Mouse (Mus musculus) layer of hippocampus, adult 18-20 months (tissue): ENCODE data around the gene Hist1h2bc. TPM values are rescaled to one million over a fixed set of nuclear protein-coding genes. Genes with fewer than 3 reads are reported as not detected.
"Not testable (repeated sequence)": the region's sequence is repeated elsewhere in the genome, so short reads cannot be mapped to it uniquely, and the experiment has no call there.

Source experiments
- DNase-seq, 2 experiments: peaks; one replicate each; pipeline ENCODE4 v3.0.0; 2022; ENCODE audit warnings: low spot score in 2 of 2
- total RNA-seq, 2 experiments: library from RNA; stranded (reverse); gene quantifications; 2 replicates each; pipeline ENCODE4 v1.2.3; 2021

The Hist1h2bc gene
- total RNA-seq, 2 experiments from 2014 or later = 53.5 to 63.1 TPM

DNA sequence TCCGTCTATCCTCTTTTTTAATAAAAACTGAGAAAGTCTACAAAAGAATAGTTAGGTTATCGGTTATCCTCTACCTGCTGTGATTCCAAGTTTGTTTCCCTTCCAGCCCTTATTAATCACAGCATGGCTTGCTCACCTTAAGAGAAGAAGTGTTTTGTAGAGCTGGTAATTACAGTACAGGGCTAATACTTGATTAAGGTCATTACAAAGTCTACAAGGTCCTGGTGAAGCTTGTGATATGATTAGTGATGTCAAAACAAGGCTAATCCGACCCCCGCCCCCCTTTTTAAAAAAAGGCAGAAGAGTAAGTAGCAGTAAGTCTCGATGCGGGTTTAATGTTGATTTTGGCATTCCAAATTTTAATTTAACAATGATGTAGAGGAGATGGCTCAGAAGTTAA is 15.0 kb downstream of the Hist1h2bc start:
- DNase-seq = no peak

DNA sequence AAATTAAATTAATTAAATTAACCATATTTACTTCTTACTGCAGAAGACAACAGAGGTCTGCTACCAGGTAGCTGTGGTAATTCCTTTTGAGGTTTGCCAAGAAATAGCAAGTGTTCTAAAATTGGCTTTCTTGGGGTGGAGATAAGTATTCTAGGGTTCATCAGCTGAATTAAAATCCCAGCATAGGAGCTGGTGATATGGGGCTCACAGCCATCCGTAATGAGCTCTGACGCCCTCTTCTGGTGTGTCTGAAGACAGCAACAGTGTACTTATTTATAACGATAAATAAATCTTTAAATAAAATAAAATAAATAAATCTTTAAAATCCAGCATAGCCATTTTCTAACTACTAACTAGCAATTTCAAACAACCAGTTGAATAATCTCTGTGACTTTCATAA is 15.8 kb downstream of the Hist1h2bc start:
- DNase-seq = no peak

DNA sequence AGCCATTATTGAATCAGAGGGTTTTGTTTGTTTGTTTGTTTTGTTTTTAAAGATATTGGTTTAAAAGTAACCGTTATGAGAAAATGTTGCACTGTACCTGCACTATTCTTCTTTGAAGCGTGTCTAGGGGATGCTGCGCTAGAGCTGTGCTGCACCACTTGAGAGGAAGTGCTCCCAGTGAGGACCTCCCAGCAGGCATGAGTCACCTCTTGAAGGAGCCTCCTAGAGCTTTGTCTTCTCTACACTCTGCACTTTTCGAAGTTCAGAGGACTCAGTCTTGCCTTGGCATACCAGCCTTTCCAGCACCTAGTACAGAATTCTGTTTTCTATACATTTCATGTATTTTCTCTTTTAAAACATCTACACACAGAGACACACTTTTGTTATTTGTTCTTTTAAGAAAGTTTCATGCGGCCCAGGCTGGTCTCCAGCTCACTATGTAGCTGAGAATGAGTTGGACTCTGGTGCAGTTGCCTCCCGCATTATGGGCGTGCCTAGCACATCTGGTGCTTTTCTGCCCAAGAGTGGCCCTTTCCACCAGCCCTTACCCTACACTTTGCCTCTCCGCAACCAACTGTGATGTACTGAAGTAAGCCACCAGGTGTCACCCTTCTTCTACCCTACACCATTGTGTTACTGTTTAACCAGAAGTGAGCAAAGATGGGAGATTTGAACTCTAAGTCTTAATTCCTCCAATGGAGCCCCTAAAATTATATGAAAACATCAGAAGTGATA is 17.0 kb downstream of the Hist1h2bc start:
- DNase-seq = peak; percentile 64 to 87

DNA sequence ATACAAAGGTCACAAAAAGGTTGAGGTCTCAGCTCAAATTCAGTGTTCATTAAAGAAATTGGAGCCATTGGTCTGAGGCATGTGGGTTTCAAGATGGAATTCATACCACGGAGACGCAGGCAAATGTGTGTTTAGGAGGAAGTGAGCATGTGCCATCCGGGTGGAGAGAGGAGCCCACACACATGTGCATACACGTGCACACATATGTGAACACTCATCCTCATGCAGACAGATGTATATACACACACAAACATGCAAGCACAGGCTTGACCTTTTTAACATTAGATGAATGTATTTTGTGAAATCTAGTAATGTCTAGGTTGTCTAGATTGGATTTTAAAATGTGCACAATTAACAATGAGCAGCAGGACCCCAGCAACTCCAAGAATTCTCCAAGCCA is 18.2 kb downstream of the Hist1h2bc start:
- no peak for DNase-seq

DNA sequence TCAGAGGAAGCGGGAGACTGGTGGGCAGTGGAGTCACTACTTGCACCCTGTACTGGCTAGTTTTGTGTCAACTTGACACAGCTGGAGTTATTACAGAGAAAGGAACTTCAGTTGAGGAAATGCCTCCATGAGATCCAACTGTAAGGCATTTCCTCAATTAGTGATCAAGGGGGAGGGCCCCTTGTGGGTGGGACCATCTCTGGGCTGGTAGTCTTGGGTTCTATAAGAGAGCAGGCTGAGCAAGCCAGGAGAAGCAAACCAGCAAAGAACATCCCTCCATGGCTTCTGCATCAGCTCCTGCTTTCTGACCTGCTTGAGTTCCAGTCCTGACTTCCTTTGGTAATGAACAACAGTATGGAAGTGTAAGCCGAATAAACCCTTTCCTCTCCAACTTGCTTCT is 18.8 kb downstream of the Hist1h2bc start:
- DNase-seq = not testable (repeated sequence)

DNA sequence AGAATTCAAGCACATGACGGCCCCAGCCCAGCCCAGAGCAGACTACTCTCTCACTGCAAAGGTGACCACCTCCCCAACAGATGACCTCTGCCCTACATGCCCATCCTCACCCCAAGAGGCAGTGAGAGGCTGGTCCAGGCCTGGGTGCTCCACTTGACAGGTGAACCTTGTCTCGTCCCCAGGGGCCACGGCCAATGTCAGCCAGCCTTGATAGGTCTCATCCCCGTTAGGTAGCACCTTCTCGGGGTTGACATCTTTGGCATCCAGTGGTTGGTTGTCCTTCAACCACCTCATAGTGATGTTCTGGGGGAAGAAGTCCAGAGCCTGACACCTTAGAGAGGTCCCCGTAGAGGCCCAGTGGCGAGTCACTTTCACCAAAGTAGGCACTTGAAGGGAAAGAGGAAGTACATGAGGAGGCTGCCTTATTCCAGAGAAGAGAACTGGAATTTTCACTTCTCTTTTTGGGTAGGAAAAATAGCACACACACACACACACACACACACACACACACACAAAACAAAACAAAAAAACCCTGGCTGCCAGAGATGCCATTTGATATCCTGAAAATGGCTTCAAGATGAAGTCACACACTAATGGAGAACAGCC is 21.9 kb downstream of the Hist1h2bc start:
- DNase-seq = no peak

DNA sequence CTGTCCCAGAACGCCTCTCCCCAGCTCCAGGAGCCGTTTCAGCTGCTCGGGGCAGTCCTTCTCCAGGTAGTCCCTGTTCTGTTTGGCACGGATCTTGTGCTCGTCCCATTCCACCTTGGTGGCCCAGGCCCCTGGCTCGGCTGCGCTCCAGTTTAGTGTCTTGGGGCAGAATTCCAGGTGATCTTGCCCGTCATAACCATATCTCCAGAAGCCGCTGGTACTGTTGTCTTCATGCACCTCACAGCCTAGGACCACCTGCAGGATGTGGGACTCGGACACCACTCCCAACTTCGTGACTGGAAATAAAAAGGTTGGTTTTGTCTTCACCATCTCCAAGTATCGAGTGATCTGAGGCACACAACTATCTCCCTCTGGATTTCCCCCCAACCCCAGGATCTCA is 22.8 kb downstream of the Hist1h2bc start:
- no peak for DNase-seq

DNA sequence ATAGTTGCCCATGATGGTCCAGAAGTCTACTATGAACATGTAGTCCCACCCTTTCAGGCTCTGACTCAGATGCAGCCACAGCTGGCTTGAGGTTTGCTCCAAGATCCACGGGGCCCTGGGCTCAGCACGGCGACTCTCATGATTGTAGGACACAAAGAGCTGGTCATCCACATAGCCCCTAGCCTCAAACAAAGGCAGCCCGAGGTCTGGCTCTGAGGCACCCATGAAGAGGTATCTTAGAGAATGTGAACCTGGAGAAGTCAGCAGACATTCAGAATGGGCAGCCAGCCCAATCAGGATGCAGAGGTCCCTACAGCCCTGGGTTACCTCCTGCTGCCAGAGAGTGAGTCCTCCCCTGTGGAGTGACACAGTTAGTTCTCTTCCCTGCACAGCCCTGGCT is 24.0 kb downstream of the Hist1h2bc start:
- DNase-seq = no peak

DNA sequence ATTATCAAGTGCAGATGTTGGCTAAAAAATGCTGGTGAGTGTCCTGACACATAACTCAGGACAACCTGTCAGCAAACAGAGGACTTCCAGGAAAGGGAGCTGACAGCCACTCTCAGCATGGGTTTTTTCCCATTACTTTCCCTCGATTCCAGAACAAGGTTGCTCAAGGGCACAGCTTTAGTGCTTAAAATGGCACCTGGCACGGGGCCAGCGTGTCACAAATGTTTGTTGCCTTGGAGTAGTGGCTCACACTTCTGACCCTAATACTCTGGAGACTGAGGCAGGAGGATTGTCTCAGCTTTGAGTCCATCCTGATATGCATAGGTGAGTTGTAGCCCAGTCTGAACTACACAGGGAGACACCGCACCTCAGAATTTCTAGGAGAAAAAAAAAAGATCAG is 24.7 kb downstream of the Hist1h2bc start:
- DNase-seq = no peak

DNA sequence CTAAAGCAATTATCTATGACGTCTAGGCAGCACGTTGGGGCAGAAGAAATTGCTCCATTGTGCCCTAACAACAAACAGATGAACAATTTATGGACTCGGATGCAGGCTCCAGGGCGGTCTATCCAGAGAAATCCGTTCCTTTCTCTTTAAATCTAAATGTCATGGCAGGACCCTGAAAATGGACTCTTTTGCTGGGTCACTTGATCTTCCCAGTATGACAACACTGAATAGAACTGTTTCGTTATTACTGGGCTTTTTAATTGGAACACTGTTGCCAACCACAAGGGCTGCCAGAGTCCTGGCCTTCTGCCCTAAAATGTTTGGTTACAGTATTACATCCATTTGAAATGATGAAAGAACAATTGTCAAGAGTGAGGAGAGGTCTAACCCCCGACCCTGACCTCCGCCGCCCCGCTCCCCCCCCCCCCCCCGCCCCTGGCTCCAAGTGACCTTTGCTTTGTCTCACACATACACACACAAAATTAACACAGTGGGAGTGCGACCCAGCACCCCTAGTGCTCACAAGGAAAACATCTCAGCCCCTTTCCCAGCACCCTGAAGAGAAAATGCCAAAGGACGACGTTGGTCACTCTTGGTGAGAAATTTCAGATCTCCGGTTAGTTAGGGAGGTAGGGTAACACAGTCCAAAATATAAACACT is 25.8 kb downstream of the Hist1h2bc start:
- no peak for DNase-seq

DNA sequence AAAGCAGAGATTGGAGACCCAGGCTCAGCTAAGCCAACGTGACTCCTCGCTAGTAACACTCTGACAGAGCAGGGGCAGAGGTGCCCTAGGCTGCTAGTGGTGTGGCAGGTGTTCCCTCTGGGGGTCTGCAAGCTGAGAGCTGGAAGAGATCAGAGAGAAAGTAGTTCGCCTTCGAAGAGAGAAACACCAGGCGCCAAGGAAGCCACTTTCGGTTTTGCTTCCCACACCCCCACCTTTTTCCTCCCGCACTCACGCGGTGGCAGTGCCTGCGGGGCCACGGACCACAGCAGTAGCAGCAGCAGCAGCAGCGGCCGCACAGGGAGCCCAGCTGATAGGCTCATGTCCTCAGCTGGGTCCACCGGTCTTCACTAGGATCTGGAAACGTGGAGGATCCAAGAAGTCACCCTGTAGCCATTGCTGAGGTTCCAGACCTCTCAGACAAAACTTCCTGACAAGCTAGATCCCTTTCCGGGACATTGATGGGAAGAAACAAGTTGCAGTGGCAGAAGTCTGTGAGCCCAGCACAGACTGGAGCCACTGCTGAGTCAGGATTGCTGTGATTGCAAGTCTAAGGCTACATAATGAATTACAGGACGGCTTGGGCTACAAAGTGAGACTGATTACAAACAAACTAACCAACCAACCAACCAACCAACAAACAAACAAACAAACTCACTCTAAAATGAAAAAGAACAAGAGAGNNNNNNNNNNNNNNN is 26.5 kb downstream of the Hist1h2bc start, which contains the start of gene Hfe:
Gene Hfe (minus strand): TSS at position 481 of the 716 bp plus-strand sequence.
- DNase-seq = no peak

DNA sequence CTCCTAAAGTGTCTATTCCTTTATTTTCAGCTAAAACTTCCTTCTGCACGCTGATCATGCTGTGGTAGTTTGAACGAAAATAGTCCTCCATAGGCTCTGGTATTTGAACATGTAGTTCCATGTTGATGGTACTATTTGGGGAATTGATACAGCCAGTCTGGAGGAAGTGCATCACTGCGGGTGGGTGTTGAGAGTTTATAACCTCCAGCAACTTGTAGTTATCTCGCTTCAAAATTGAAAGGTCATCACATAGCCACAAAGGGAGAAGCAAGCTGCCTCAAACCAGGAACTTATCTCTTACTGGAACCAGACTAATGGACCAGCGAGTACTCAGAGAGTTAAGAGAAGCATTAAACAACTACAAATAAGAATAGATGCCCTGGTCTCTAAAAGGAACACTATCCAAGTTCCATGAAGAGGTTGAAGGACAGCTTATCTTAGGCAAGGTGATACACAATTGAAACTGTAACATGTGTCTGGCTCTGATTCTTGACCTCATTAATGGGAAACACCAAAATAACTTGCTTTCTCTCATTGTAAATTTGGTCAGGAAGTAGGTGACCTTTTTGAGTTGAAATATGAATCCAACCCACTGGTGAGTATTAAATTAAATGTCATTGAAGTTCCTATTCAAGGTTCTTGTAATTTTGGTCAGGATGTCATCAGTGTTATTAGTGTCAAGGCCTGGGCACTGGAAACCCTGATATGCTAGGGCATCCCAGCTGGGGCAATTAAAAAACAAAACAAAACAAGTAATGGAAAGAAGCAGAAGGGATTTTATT is 32.5 kb downstream of the Hist1h2bc start:
- no peak for DNase-seq

DNA sequence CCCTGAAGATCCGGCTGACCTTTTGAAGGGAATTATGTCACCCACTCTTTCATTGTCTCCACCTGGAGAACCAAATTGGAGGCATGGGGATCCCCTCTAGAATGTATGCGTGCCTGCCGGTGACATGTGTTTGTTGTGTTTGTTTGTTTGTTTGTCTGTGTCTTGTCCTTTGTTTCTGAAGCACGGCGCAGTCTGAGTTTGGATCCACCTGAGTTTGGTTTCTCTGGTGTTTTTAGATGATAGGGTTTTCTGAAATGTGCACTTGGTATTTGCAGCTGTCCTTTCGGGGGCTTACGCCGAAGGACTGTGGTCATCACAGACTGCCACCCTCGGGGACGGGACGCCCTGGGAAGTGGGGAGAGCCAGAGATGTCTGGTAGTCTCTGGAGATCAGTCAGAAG is 33.2 kb downstream of the Hist1h2bc start:
- no peak for DNase-seq

DNA sequence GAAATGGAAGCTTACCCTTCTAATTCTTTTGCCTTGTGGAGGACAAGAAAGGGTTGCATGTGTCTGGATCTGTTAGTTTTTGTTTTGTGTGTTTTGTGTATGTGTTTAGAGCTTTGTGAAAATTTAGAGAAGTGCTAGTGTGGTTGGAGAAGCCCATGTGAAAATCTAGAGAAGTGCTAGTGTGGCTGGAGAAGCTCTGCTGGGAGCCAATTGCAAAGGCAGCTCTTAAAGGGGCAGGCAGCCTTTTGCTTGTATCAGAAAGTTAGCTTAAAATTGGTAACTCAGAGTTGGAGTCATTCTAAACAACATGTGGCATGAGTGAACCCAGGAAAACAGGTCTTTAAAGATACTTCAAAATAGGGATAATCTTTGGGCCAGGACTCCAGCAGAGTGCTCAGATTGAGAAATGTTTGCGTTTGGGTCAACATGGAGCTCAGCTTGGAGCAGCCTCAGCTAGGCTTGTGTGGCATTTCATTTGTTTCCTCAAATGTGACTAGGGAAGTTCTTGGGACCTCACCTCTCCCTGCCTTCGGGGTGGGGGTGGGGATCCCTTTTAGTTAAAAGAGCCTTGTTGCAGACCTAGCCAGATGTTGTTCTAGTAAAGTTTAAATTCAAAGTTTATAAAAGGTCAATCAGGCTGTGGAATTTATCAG is 33.7 kb downstream of the Hist1h2bc start:
- not testable (repeated sequence) for DNase-seq

DNA sequence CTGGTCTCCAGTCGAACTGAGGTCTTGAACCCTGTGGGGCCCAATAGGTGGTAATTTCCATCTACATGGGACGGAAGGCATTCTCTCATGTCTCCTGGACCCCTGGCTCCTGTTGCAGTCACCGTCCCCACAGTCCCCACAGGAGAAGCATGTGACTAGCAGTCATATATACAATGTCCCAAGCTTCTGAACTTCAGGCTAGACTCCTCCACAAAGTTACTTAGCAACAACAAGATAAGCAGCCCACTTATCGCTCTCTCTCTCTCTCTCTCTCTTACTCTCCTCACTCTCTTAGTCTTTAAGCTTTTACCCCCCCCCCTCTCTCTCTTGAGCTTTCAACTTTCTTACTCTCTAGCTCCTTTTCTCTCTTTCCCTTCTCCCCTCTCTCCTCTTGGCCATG is 40.2 kb downstream of the Hist1h2bc start:
- DNase-seq = no peak

DNA sequence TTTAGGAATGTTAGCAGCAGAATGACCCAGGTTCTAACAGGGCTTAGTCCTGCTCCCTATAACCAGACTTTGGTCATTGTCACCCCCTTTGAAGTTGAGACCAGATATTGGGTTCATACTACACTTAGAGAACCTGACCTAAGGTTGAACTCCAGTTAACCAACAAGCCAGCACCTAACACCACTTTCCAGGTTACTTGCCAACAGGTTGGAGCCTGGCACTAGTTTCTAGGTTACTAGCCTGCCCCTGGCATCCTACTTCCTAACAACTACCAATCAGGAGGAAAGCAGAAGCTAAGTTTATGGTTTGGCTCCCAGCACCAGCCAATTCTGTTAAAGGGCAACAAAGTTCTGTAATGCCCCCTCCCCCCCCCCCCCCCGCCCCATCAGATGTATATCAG is 41.2 kb downstream of the Hist1h2bc start:
- no peak for DNase-seq

DNA sequence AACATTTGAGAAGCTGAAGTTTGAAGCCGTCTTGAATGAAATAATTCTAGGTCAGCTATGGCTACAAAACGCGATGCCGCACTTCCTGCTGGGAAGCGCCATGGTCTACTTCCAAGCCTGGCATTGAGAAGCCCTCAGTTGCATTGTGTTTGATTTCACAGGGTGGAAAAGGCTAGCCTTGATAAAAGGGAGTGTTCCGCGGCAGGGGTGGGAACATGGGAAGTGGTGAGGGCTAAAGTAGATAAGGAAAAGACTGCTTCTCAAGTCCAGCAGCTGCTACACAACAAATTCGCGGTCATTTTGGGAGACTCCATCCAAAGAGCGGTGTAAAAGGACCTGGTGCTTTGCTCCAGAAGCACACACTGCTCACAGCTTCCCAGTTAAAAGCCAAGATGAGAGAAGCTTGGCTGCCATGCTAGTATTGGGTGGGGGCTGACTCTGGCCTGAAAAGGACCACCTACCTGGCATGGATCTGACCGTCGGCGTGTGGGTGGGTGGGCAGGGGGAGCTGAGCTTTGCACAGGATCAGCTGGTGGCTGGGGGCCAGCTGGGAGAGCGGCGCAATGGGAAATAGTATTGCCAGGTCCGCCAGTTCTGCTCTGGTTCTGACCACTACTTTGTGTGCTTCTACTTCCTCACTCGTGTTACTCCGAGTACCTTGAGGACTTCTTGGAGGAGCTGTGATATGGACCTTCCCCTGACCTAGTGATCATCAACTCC is 44.6 kb downstream of the Hist1h2bc start:
- DNase-seq = no peak

DNA sequence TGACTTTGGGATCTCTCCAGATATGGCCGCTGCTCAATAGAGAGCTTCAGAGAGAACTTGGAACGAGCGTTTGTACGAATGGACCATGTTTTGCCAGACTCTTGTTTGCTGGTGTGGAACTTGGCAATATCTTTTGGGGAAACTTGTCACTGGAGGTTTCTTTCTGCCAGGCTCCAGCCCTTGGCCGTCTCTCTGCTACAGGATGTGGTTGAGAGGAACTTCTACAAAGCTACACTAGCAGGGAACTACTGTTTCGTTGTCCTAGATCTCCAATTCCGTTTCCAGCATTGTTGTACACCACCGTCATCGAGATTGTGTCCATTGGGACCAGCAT is 45.2 kb downstream of the Hist1h2bc start:
- no peak for DNase-seq

DNA sequence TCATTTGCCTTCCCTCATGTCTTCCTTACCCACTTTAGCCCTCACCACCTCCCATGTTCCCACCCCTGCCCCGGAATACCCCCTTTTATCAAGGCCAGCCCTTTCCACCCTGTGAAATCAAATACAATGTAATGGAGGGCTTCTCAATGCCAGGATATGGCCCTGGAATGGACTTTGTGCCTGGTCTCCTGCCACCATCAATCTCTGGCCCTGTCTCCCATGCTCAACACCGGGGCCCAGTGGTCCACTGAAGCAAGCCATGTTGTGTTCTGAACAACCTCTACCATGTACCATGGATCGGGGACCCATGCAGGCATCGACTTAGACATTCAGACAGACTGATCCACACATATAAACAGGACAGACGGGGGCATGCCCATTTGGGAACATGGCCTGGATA is 45.7 kb downstream of the Hist1h2bc start:
- DNase-seq = no peak

DNA sequence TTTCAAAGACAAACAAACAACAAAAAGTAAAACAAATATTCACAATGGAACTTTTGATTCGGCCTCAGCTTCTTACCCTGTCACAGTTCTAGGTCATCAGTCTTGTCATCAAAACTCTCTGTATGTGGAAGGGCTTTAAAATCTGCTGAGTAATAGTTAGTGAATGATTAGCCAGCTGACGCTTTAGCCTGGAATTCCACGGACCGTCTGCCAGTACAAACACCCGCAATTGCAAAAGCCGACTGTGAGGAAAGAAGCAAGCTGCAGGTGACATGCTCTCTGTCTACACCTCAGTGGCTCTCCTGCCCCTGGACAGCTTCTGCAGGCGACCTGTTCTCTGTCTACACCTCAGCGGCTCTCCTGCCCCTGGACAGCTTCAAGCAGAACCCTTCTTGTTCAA is 46.5 kb downstream of the Hist1h2bc start:
- DNase-seq = no peak
